Mouse (Mus musculus): ENCODE data around the gene Gucy2c.

DNA sequence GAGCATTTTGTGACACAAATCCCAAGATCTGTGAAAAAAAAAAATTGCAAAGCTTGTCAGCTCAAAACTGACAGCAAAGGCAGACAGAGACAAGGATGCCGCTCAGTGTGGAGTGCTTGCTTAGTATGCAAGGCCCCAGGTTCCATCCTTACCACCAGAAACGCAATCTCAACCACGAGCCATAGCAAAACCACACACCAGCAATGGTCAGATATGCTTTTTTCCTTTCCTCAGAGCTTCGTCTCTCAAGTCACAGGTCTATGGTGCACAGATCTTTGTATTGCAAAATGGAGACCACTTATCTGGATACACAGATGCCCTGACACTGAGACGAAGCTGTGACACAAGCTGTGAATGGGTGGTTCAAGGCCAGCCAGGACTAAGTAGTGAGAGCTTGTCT is 91.0 kb downstream of the Gucy2c start:
- TF ChIP-seq CTCF (IDR thresholded peaks at IDR 0.05; ENCODE audit: low read depth) (no peak), EP300 (IDR thresholded peaks at IDR 0.05; ENCODE audit: low read depth) (no peak)

All from heart, postnatal 0 days (tissue).